Mouse (Mus musculus) naive thymus-derived CD4-positive, alpha-beta T cell, adult 2 months (primary cell): ENCODE results near the gene Nudt4.

Experiments
- DNase-seq: peaks from one replicate; pipeline ENCODE4 v3.0.0-alpha.2; 2011; ENCODE audit warnings: low read depth

Gene Nudt4

GRCm38 (mm10) chr10:95539260-95539659 lies 24.7 kb downstream of the Nudt4 start:
- DNase-seq, result no peak

- DNase-seq, result no peak
These were observed 27.8 kb downstream of the Nudt4 start for GRCm38 (mm10) chr10:95536222-95536541.

- no peak for DNase-seq
These were observed 28.3 kb downstream of the Nudt4 start for GRCm38 (mm10) chr10:95535399-95536221.

- no peak for DNase-seq
These were observed 30.6 kb downstream of the Nudt4 start for GRCm38 (mm10) chr10:95533382-95533781.

- no peak for DNase-seq
These were observed 31.0 kb downstream of the Nudt4 start for GRCm38 (mm10) chr10:95532916-95533315.

GRCm38 (mm10) chr10:95530551-95531121 lies 33.3 kb downstream of the Nudt4 start:
- no peak for DNase-seq

GRCm38 (mm10) chr10:95526495-95527122 lies 37.3 kb downstream of the Nudt4 start:
- no peak for DNase-seq

GRCm38 (mm10) chr10:95525871-95526270 lies 38.1 kb downstream of the Nudt4 start:
- no peak for DNase-seq

GRCm38 (mm10) chr10:95525037-95525675 lies 38.8 kb downstream of the Nudt4 start:
- no peak for DNase-seq

GRCm38 (mm10) chr10:95517656-95518055 lies 46.3 kb downstream of the Nudt4 start:
- DNase-seq, result no peak

GRCm38 (mm10) chr10:95515293-95515931 lies 48.5 kb downstream of the Nudt4 start:
- DNase-seq, result peak; percentile 57

GRCm38 (mm10) chr10:95514656-95515292 lies 49.2 kb downstream of the Nudt4 start, which contains the start of gene Ube2n:
TSS of gene Ube2n (plus strand) at chr10:95515145.
- peak; percentile 94 for DNase-seq

GRCm38 (mm10) chr10:95513768-95514556 lies 50.0 kb downstream of the Nudt4 start:
- DNase-seq, result peak; percentile 47

GRCm38 (mm10) chr10:95512635-95513034 lies 51.3 kb downstream of the Nudt4 start:
- no peak for DNase-seq

GRCm38 (mm10) chr10:95509263-95509662 lies 54.7 kb downstream of the Nudt4 start:
- DNase-seq, result no peak

GRCm38 (mm10) chr10:95508793-95509192 lies 55.2 kb downstream of the Nudt4 start:
- no peak for DNase-seq

- no peak for DNase-seq
These were observed 55.8 kb downstream of the Nudt4 start for GRCm38 (mm10) chr10:95508126-95508525.

GRCm38 (mm10) chr10:95504341-95504740 lies 59.6 kb downstream of the Nudt4 start:
- no peak for DNase-seq

GRCm38 (mm10) chr10:95503443-95504235 lies 60.3 kb downstream of the Nudt4 start:
- no peak for DNase-seq

GRCm38 (mm10) chr10:95501463-95502081 lies 62.4 kb downstream of the Nudt4 start, which contains the start of gene Mrpl42:
TSS of gene Mrpl42 (minus strand) at chr10:95501940.
- DNase-seq, result peak; percentile 74
